Mouse (Mus musculus): Measurements from ENCODE around the gene Hint2. TPM values are rescaled to one million over a fixed set of nuclear protein-coding genes. Genes with fewer than 3 reads are reported as not detected.

The Hint2 gene
- 77.5 and 78.9 TPM in 2 replicates for polyA plus RNA-seq (2015; fragmentation: Nextera tagmentation; extraction: Ambion mirVana)

GRCm38 (mm10) chr4:43656339-43657109, at the start of gene Hint2:
TSS of gene Hint2 (minus strand) at chr4:43656466.
- Histone ChIP-seq H3K9ac (replicated peaks) (peak within 1 kb of the TSS; percentile 86), H3K4me3 (replicated peaks) (peak within 1 kb of the TSS; percentile 92), H3K4me1 (peaks cover 25% of the 10 kb centered on the region), H3K4me2 (peak within 1 kb of the TSS; percentile 86), H3K27ac (replicated peaks) (peak within 1 kb of the TSS; percentile 96), H3K36me3 (no peaks in the 10 kb centered on the region), H3K9me3 (replicated peaks) (no peaks in the 10 kb centered on the region), H3K27me3 (replicated peaks) (peaks cover 8% of the 10 kb centered on the region; the same call in 1 of the 2 replicates)
- 1% methylated on average over 34 of the region's 34 CpGs for WGBS
- ATAC-seq (ENCODE audit: low FRiP score) = peak; percentile 95

GRCm38 (mm10) chr4:43705991-43706390, 49.7 kb upstream of the Hint2 start:
- Histone ChIP-seq H3K4me1 (no peaks in the 10 kb centered on the region), H3K4me2 (no peak overlapping the region), H3K27ac (replicated peaks) (no peak overlapping the region), H3K9ac (replicated peaks) (no peak overlapping the region), H3K4me3 (replicated peaks) (no peak overlapping the region), H3K27me3 (replicated peaks) (0 out of 2 replicates have a peak, but pooled peaks cover 3% of the 10 kb centered on the region), H3K36me3 (no peaks in the 10 kb centered on the region), H3K9me3 (replicated peaks) (no peaks in the 10 kb centered on the region)
- WGBS = 87% methylated on average over 13 of the region's 13 CpGs
- ATAC-seq (ENCODE audit: low FRiP score) = no peak

- ATAC-seq (ENCODE audit: low FRiP score) = no peak
- Histone ChIP-seq H3K4me1 (no peaks in the 10 kb centered on the region), H3K27me3 (replicated peaks) (no peaks in the 10 kb centered on the region), H3K9ac (replicated peaks) (no peak overlapping the region), H3K9me3 (replicated peaks) (no peaks in the 10 kb centered on the region), H3K36me3 (no peaks in the 10 kb centered on the region), H3K4me3 (replicated peaks) (no peak overlapping the region), H3K27ac (replicated peaks) (no peak overlapping the region), H3K4me2 (no peak overlapping the region)
- 70% methylated on average over 8 of the region's 8 CpGs for WGBS
Observed at GRCm38 (mm10) chr4:43703851-43704250, 47.6 kb upstream of the Hint2 start.

GRCm38 (mm10) chr4:43703439-43703838, 47.2 kb upstream of the Hint2 start:
- no peaks in the 10 kb centered on the region for H3K4me1 ChIP-seq
- no peaks in the 10 kb centered on the region for H3K9me3 ChIP-seq (replicated peaks)
- ATAC-seq (ENCODE audit: low FRiP score) = no peak
- no peak overlapping the region for H3K27ac ChIP-seq (replicated peaks)
- H3K4me2 ChIP-seq = no peak overlapping the region
- WGBS = 77% methylated on average over 6 of the region's 6 CpGs
- no peaks in the 10 kb centered on the region for H3K36me3 ChIP-seq
- H3K27me3 ChIP-seq (replicated peaks) = no peaks in the 10 kb centered on the region
- no peak overlapping the region for H3K9ac ChIP-seq (replicated peaks)
- H3K4me3 ChIP-seq (replicated peaks) = no peak overlapping the region

GRCm38 (mm10) chr4:43700707-43701106, 44.4 kb upstream of the Hint2 start, which contains the start of gene Olfr70:
TSS of gene Olfr70 (minus strand) at chr4:43700807.
- no peak within 1 kb of the TSS for H3K9ac ChIP-seq (replicated peaks)
- H3K27me3 ChIP-seq (replicated peaks) = no peaks in the 10 kb centered on the region
- no peak for ATAC-seq (ENCODE audit: low FRiP score)
- H3K36me3 ChIP-seq = no peaks in the 10 kb centered on the region
- H3K4me3 ChIP-seq (replicated peaks) = no peak within 1 kb of the TSS
- 88% methylated on average over 6 of the region's 6 CpGs for WGBS
- no peak within 1 kb of the TSS for H3K27ac ChIP-seq (replicated peaks)
- no peaks in the 10 kb centered on the region for H3K9me3 ChIP-seq (replicated peaks)
- no peak within 1 kb of the TSS for H3K4me2 ChIP-seq
- H3K4me1 ChIP-seq = no peaks in the 10 kb centered on the region

- WGBS = 72% methylated on average over 13 of the region's 13 CpGs
- ATAC-seq (ENCODE audit: low FRiP score) = no peak
- no peaks in the 10 kb centered on the region for H3K9me3 ChIP-seq (replicated peaks)
Observed at GRCm38 (mm10) chr4:43696561-43696960, 40.3 kb upstream of the Hint2 start.

GRCm38 (mm10) chr4:43695249-43695671, 39.0 kb upstream of the Hint2 start:
- H3K9me3 ChIP-seq (replicated peaks) = no peaks in the 10 kb centered on the region
- H3K27me3 ChIP-seq (replicated peaks) = no peaks in the 10 kb centered on the region
- no peak overlapping the region for H3K9ac ChIP-seq (replicated peaks)
- ATAC-seq (ENCODE audit: low FRiP score) = no peak; the same call in 1 of the 2 replicates
- no peaks in the 10 kb centered on the region for H3K4me1 ChIP-seq
- H3K36me3 ChIP-seq = peaks cover 7% of the 10 kb centered on the region
- H3K27ac ChIP-seq (replicated peaks) = no peak overlapping the region
- WGBS = 33% methylated on average over 9 of the region's 9 CpGs
- no peak overlapping the region for H3K4me2 ChIP-seq
- no peak overlapping the region for H3K4me3 ChIP-seq (replicated peaks)

More at GRCm38 (mm10) chr4:43696561-43696960, 40.3 kb upstream of the Hint2 start:
- Histone ChIP-seq H3K36me3 (peaks cover under 1% of the 10 kb centered on the region; the same call in 1 of the 2 replicates), H3K4me3 (replicated peaks) (no peak overlapping the region), H3K27me3 (replicated peaks) (no peaks in the 10 kb centered on the region), H3K9ac (replicated peaks) (no peak overlapping the region), H3K4me1 (no peaks in the 10 kb centered on the region), H3K4me2 (no peak overlapping the region), H3K27ac (replicated peaks) (no peak overlapping the region)

- no peak overlapping the region for H3K4me3 ChIP-seq (replicated peaks)
- H3K4me1 ChIP-seq = no peaks in the 10 kb centered on the region
- no peak overlapping the region for H3K9ac ChIP-seq (replicated peaks)
- H3K27me3 ChIP-seq (replicated peaks) = no peaks in the 10 kb centered on the region
- peaks cover 13% of the 10 kb centered on the region for H3K36me3 ChIP-seq
- H3K9me3 ChIP-seq (replicated peaks) = no peaks in the 10 kb centered on the region
- no peak overlapping the region for H3K4me2 ChIP-seq
- ATAC-seq (ENCODE audit: low FRiP score) = no peak
- WGBS = 94% methylated on average over 1 of the region's 1 CpGs
- H3K27ac ChIP-seq (replicated peaks) = no peak overlapping the region
Observed at GRCm38 (mm10) chr4:43694439-43695248, 38.4 kb upstream of the Hint2 start.

- no peak overlapping the region for H3K9ac ChIP-seq (replicated peaks)
- peaks cover 21% of the 10 kb centered on the region for H3K36me3 ChIP-seq
- no peaks in the 10 kb centered on the region for H3K4me1 ChIP-seq
- no peak overlapping the region for H3K4me3 ChIP-seq (replicated peaks)
- H3K4me2 ChIP-seq = no peak overlapping the region
- no peak for ATAC-seq (ENCODE audit: low FRiP score)
- H3K27ac ChIP-seq (replicated peaks) = no peak overlapping the region
- H3K27me3 ChIP-seq (replicated peaks) = no peaks in the 10 kb centered on the region
- no peaks in the 10 kb centered on the region for H3K9me3 ChIP-seq (replicated peaks)
- 82% methylated on average over 5 of the region's 5 CpGs for WGBS
Observed at GRCm38 (mm10) chr4:43693806-43694241, 37.6 kb upstream of the Hint2 start.

GRCm38 (mm10) chr4:43691026-43691425, 34.8 kb upstream of the Hint2 start:
- 77% methylated on average over 5 of the region's 5 CpGs for WGBS
- no peak for ATAC-seq (ENCODE audit: low FRiP score)
- H3K27ac ChIP-seq (replicated peaks) = no peak overlapping the region
- no peaks in the 10 kb centered on the region for H3K27me3 ChIP-seq (replicated peaks)
- H3K4me1 ChIP-seq = no peaks in the 10 kb centered on the region
- H3K9ac ChIP-seq (replicated peaks) = no peak overlapping the region
- peaks cover 39% of the 10 kb centered on the region for H3K36me3 ChIP-seq
- no peaks in the 10 kb centered on the region for H3K9me3 ChIP-seq (replicated peaks)
- no peak overlapping the region for H3K4me3 ChIP-seq (replicated peaks)
- H3K4me2 ChIP-seq = no peak overlapping the region

GRCm38 (mm10) chr4:43690021-43690420, 33.8 kb upstream of the Hint2 start:
- 92% methylated on average over 17 of the region's 17 CpGs for WGBS
- H3K36me3 ChIP-seq = peaks cover 49% of the 10 kb centered on the region

More at GRCm38 (mm10) chr4:43690021-43690420, 33.8 kb upstream of the Hint2 start:
- H3K9ac ChIP-seq (replicated peaks) = no peak overlapping the region
- no peak overlapping the region for H3K4me3 ChIP-seq (replicated peaks)
- H3K9me3 ChIP-seq (replicated peaks) = no peaks in the 10 kb centered on the region
- ATAC-seq (ENCODE audit: low FRiP score) = no peak
- H3K27me3 ChIP-seq (replicated peaks) = no peaks in the 10 kb centered on the region
- H3K4me2 ChIP-seq = no peak overlapping the region
- no peak overlapping the region for H3K27ac ChIP-seq (replicated peaks)
- H3K4me1 ChIP-seq = no peaks in the 10 kb centered on the region

Data from neural tube, embryonic 15.5 days (tissue).